Mouse (Mus musculus) telencephalon, adult 2 months (tissue): ENCODE results near the gene Kptn.

Experiments
- DNase-seq: peaks from one replicate; pipeline ENCODE4 v3.0.0-alpha.2; 2011; ENCODE audit warnings: low read depth, low spot score

Gene Kptn

DNA sequence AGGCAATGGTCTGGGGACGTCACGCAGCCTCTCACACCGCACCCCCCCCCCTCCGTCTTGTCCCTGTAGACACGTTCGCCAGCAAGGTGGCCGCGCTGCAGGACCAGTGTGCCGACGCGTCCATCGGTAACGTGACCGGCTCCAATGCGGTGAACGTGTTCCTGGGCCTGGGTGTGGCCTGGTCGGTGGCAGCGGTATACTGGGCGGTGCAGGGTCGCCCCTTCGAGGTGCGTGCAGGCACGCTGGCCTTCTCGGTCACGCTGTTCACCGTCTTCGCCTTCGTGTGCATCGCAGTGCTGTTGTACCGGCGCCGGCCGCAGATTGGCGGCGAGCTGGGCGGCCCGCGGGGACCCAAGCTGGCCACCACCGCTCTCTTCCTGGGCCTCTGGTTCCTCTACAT lies 39.0 kb downstream of the Kptn start:
- no peak for DNase-seq

DNA sequence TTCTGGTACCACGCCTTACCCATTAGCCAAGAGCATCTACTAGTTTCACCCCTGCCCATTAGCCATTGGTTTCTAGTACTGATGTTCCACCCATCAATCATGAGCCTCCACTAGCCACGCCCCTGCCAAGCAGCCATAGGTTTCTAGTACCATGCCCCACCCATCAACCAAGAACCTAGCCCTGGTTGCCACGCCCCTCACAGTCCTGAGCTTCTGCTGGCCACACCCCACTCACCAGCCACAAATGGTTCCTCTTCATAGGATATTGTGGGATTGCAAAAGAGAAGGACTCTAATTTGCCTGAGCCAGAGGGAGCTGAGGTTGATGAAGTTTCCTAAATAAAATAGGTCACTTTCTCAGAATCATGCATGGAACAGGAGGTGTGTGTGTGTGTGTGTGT lies 41.0 kb downstream of the Kptn start:
- no peak for DNase-seq

DNA sequence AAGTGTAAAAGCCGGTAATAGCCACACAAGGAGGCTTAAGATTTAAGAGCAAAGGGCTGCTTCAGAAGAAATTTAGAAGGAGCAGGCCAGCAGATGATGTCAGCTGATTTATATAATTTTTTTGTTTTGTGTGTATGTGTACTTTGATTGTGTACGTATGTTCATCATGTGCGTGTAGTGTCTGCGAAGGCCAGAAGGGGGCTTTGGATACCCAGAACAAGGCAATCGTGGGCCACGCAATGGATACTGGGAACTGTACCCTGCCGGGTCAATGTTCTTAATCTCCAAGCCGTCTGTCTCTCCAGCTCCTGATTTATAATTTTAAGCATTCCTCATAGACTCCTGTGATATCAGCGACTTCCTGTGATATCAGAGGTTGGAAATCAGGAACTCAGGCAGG lies 41.6 kb downstream of the Kptn start:
- no peak for DNase-seq

DNA sequence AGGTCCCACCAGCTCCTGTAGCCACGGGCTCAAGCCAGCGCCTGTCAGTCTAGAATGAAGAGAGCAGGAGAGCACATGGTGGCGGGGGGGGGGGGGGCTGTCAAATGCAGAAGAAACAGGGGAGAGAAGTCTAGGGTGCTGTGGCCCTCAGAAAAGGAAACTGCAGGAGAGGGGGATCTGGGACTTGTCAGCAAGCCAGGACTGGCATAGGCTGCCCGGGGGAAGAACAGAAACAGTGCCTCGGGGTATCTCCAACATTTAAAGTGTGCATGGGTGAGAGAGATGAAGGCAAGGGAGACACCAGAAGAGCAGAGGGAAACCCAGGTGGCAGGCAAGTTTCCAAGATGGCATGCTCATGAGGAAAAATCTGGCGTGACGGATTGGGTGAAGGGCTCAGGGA lies 42.3 kb downstream of the Kptn start:
- DNase-seq: no peak

DNA sequence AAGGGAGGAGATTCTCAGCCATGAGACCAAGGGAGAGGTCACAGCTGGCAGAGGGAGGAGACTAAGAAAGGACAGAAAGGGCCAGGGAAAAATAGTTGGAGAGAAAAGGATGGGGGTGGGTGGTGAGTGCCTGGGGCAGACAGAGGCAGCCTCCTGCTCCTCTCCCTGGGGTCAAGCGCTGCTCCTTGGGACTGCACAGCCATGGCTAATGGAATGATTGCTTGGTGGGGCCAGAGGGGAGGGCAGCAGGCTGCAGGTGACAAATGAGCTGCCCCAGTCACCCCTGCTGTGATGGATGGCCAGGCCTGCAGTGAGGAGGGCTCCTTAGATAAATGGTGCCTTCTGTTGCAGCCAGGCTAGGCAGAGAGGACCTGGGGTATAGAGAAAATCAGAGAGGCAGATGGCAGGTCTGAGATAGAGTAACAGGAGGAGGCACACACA lies 52.5 kb downstream of the Kptn start:
- no peak for DNase-seq

DNA sequence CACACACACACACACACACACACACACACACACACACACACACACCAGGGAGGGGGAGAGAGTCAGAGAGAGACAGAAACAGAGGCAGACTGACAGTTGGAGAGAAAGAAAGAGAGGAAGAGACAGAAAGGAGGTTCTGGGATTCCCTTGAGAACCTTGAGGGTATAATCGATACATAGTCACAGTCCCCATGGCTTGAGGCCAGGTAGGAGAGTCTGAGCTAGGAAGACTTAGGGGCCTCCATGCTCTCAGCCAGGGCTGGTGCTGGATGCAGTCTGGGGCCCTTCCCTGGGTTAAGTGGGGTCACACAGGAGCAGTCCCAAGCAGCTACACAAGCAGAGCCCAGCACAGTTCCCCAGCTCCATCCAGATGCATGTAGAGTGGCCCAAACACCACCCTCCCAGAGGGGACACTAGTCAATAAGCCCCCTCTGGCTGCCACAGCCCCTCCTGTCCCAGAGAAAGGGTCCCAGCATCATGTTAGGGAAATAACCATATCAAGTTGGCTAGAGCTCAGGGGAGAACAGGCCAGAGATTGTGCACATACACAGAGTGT lies 53.0 kb downstream of the Kptn start:
- no peak for DNase-seq

DNA sequence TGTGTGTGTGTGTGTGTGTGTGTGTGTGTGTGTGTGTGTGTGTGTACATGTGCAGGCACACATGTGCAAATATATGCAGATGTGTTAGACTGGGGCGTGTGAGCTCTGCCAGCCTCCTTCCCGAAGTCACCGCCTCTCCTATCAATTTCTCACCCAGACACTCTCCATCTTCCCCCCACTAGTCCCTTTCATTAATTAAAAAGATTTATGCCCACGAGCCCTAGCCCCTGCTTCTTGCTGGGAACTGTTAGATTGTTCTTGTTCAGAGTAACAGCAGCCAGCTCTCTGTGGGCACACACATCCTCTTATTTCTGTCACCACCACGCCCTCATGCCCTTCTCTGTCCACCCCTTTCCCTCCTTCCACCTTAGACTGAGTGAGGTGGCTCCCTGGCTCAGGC lies 53.5 kb downstream of the Kptn start:
- DNase-seq: no peak

DNA sequence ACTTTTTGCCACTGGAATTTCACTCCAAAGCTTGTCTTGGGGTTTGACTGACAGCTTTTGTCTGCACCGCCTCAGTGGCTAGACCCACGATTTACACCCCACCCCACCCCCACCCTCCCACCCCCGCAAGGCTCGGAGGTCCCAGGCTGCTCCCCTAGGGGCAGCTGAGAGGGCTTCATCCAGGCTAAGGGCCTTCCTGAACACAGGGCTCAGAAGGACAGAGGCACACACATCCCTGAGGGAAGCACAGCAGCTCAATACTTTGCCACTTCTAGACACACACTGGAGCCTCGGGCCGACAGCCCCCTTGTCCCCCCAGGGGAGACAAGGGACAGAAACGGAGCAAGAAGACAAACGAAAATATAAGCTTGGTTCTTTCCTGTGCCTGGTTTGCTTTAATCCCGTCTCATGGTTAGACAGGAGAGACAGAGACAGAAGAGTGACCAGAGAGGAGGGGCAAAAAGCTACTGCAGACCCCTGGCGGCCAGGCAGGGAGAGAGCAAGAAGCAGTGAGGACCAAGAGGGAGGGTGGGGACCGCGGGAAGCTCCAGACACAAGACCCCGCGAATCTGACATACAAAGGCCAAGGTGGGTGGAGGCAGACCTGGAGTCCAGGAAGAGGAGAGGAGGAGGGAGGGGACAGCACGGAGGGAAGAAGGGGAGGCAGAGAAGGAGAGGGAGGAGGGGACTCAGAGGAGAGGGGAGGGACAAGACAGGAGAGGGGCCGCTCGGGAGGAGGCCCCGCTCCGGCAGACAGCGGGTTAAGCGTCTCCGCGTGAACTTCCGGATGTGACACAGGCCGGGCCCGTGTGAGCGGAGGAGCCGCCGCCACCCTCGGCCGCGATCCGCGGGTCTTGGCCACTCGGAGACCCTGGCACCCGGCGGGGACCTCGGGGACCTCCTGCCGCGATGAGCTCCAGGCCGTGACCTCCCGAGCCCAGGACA lies 55.2 kb downstream of the Kptn start, which contains the start of gene Meis3:
Gene Meis3, plus strand, starts transcription at position 494 of the 945 bp plus-strand sequence.
- peak; percentile 48 for DNase-seq

DNA sequence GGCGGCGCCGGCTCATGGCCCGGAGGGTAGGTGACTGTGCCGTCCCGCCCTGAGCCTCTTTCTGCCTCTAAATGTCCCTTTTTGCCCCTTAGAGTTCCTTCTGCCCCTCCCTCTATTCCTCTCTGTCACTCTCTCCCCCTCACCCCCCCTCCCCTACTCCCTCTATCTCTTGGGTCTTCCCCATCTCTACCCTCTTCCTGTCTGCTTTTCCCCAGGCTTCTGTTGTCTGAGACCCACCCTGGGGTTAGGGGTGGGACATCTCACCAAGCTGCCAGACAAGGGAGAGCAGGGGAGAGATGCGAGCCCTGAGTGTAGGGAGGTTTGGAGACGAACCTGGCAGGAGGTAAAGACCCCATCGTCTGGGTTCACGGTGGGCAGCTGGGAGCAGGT lies 55.8 kb downstream of the Kptn start:
- no peak for DNase-seq
